Mouse (Mus musculus): ENCODE measurements around the gene Scrg1. TPM values are rescaled to one million over a fixed set of nuclear protein-coding genes. Genes with fewer than 3 reads are reported as not detected.
"Not testable (repeated sequence)": the region's sequence is repeated elsewhere in the genome, so short reads cannot be mapped to it uniquely, and the experiment has no call there.

The Scrg1 gene
- total RNA-seq, 2 experiments from 2014 or later, result 41.1 to 42.5 TPM

GRCm38 (mm10) chr8:57430901-57431300, 24.8 kb upstream of the Scrg1 start:
- intact Hi-C loops (cut with DNase I), result loop anchor here (1.0 to 10.0 kb wide), 3 partner anchors 56 to 224 kb away; partner anchors contain the start of genes Galnt7 and Sap30
- Histone ChIP-seq H3K27ac (no peak overlapping the region), H3K4me3 (no peak overlapping the region)
- no peak for TF ChIP-seq CTCF (IDR thresholded peaks at IDR 0.05)
- DNase-seq (ENCODE audit: extremely low spot score in 1 of 2, low spot score in 2 of 2), result peak; percentile 16 to 25

GRCm38 (mm10) chr8:57432802-57433201, 22.9 kb upstream of the Scrg1 start:
- no peak for DNase-seq (ENCODE audit: extremely low spot score in 1 of 2, low spot score in 2 of 2)
- H3K4me3 ChIP-seq, result no peak overlapping the region
- intact Hi-C loops (cut with DNase I), result loop anchor here (10.0 kb wide), 1 partner anchor 222 kb away; the partner anchor contains the start of gene Galnt7
- no peak for TF ChIP-seq CTCF (IDR thresholded peaks at IDR 0.05)
- H3K27ac ChIP-seq, result no peak overlapping the region

GRCm38 (mm10) chr8:57435768-57436436, 19.8 kb upstream of the Scrg1 start:
- intact Hi-C loops (cut with DNase I), result loop anchor here (10.0 kb wide), 1 partner anchor 219 kb away; the partner anchor contains the start of gene Galnt7
- no peak for TF ChIP-seq CTCF (IDR thresholded peaks at IDR 0.05)
- H3K27ac ChIP-seq, result no peak overlapping the region
- no peak overlapping the region for H3K4me3 ChIP-seq
- peak; percentile 63 to 65 for DNase-seq (ENCODE audit: extremely low spot score in 1 of 2, low spot score in 2 of 2)

- H3K27ac ChIP-seq, result no peak overlapping the region
- H3K4me3 ChIP-seq, result no peak overlapping the region
- no peak for DNase-seq (ENCODE audit: extremely low spot score in 1 of 2, low spot score in 2 of 2)
- no peak for TF ChIP-seq CTCF (IDR thresholded peaks at IDR 0.05)
- intact Hi-C loops (cut with DNase I), result loop anchor here (10.0 kb wide), 1 partner anchor 218 kb away; the partner anchor contains the start of gene Galnt7
These were observed 19.3 kb upstream of the Scrg1 start for GRCm38 (mm10) chr8:57436437-57436796.

GRCm38 (mm10) chr8:57441131-57441530, 14.6 kb upstream of the Scrg1 start:
- Histone ChIP-seq H3K4me3 (no peak overlapping the region), H3K27ac (no peak overlapping the region)
- no peak for DNase-seq (ENCODE audit: extremely low spot score in 1 of 2, low spot score in 2 of 2)
- no peak for TF ChIP-seq CTCF (IDR thresholded peaks at IDR 0.05)
- intact Hi-C loops (cut with DNase I), result no loop called here

GRCm38 (mm10) chr8:57441556-57441955, 14.2 kb upstream of the Scrg1 start:
- H3K27ac ChIP-seq, result no peak overlapping the region
- no peak for DNase-seq (ENCODE audit: extremely low spot score in 1 of 2, low spot score in 2 of 2)
- H3K4me3 ChIP-seq, result no peak overlapping the region
- TF ChIP-seq CTCF (IDR thresholded peaks at IDR 0.05), result no peak
- intact Hi-C loops (cut with DNase I), result no loop called here

GRCm38 (mm10) chr8:57443289-57443688, 12.4 kb upstream of the Scrg1 start:
- DNase-seq (ENCODE audit: extremely low spot score in 1 of 2, low spot score in 2 of 2), result no peak
- TF ChIP-seq CTCF (IDR thresholded peaks at IDR 0.05), result no peak
- Histone ChIP-seq H3K4me3 (no peak overlapping the region), H3K27ac (no peak overlapping the region)
- intact Hi-C loops (cut with DNase I), result no loop called here

GRCm38 (mm10) chr8:57445901-57446300, 9.8 kb upstream of the Scrg1 start:
- intact Hi-C loops (cut with DNase I); H3K4me3 ChIP-seq; DNase-seq (ENCODE audit: extremely low spot score in 1 of 2, low spot score in 2 of 2); H3K27ac ChIP-seq: not testable (repeated sequence)

- TF ChIP-seq CTCF (IDR thresholded peaks at IDR 0.05), result no peak
- no peak overlapping the region for H3K4me3 ChIP-seq
- DNase-seq (ENCODE audit: extremely low spot score in 1 of 2, low spot score in 2 of 2), result no peak
- H3K27ac ChIP-seq, result no peak overlapping the region
- intact Hi-C loops (cut with DNase I), result no loop called here
These were observed 5.0 kb upstream of the Scrg1 start for GRCm38 (mm10) chr8:57450726-57451125.

- no peak for DNase-seq (ENCODE audit: extremely low spot score in 1 of 2, low spot score in 2 of 2)
- Histone ChIP-seq H3K27ac (no peak overlapping the region), H3K4me3 (no peak overlapping the region)
- intact Hi-C loops (cut with DNase I), result no loop called here
- no peak for TF ChIP-seq CTCF (IDR thresholded peaks at IDR 0.05)
These were observed 3.8 kb upstream of the Scrg1 start for GRCm38 (mm10) chr8:57451896-57452295.

- DNase-seq (ENCODE audit: extremely low spot score in 1 of 2, low spot score in 2 of 2), result no peak
- Histone ChIP-seq H3K27ac (no peak overlapping the region), H3K4me3 (no peak overlapping the region)
- TF ChIP-seq CTCF (IDR thresholded peaks at IDR 0.05), result no peak
- intact Hi-C loops (cut with DNase I), result no loop called here
These were observed 2.4 kb upstream of the Scrg1 start for GRCm38 (mm10) chr8:57453361-57453760.

- intact Hi-C loops (cut with DNase I), result loop anchor here (2.0 kb wide), 1 partner anchor 30 kb away; the partner anchor contains the start of gene Sap30
- peak overlapping the region; percentile 63 for H3K27ac ChIP-seq
- peak overlapping the region; percentile 39 for H3K4me3 ChIP-seq
- no peak for DNase-seq (ENCODE audit: extremely low spot score in 1 of 2, low spot score in 2 of 2)
- TF ChIP-seq CTCF (IDR thresholded peaks at IDR 0.05), result no peak
These were observed 1.4 kb downstream of the Scrg1 start for GRCm38 (mm10) chr8:57457152-57457551.

- intact Hi-C loops (cut with DNase I), result loop anchor here (2.0 kb wide), 1 partner anchor 29 kb away; the partner anchor contains the start of gene Sap30
- H3K27ac ChIP-seq, result no peak overlapping the region
- DNase-seq (ENCODE audit: extremely low spot score in 1 of 2, low spot score in 2 of 2), result no peak
These were observed 2.2 kb downstream of the Scrg1 start for GRCm38 (mm10) chr8:57457942-57458341.

More at GRCm38 (mm10) chr8:57457942-57458341, 2.2 kb downstream of the Scrg1 start:
- H3K4me3 ChIP-seq, result no peak overlapping the region
- TF ChIP-seq CTCF (IDR thresholded peaks at IDR 0.05), result no peak

Data from left cerebral cortex, adult 2 months (tissue).